Mouse (Mus musculus) brain, embryonic 14.5 days (tissue): ENCODE measurements at regions not wholly inside any gene's neighbourhood (a gene's known extent, or its start where the extent isn't known, plus 50 kb on each side); places are given as distances from the start of the nearest gene placed in this dataset.
A peak's percentile ranks its signal among the peaks of the same experiment; 100 is the strongest.

Source experiments
- DNase-seq: peaks from one replicate; pipeline ENCODE4 v3.0.0-alpha.2; 2011; ENCODE audit warnings: low read depth
- CTCF ChIP-seq: fragments of 200-500 bp; IDR thresholded peaks from 2 replicates; pipeline ENCODE4 v1.5.1; 2012; ENCODE audit warnings: inconsistent platforms, mild to moderate bottlenecking, moderate library complexity, borderline replicate concordance; ENCODE audit not compliant: insufficient read depth, insufficient read length; ENCODE audit errors: extremely low read depth
- POLR2A ChIP-seq: fragments of 200-500 bp; IDR thresholded peaks from 2 replicates; pipeline ENCODE4 v1.6.1; 2012; ENCODE audit warnings: mild to moderate bottlenecking, inconsistent platforms, borderline replicate concordance; ENCODE audit not compliant: poor library complexity, insufficient read depth, insufficient read length, severe bottlenecking; ENCODE audit errors: extremely low read depth

GRCm38 (mm10) chr8:117867138-117867537 lies 65.4 kb upstream of the Mphosph6 start:
- TF ChIP-seq CTCF (no peak), POLR2A (no peak)
- DNase-seq, result no peak

- DNase-seq, result peak; percentile 94
- TF ChIP-seq POLR2A (no peak), CTCF (no peak)
Observed at GRCm38 (mm10) chr8:117865014-117865413, 63.3 kb upstream of the Mphosph6 start.

GRCm38 (mm10) chr8:117863837-117864236 lies 62.1 kb upstream of the Mphosph6 start:
- TF ChIP-seq CTCF (peak; percentile 77), POLR2A (no peak)
- DNase-seq, result peak; percentile 50

DNA sequence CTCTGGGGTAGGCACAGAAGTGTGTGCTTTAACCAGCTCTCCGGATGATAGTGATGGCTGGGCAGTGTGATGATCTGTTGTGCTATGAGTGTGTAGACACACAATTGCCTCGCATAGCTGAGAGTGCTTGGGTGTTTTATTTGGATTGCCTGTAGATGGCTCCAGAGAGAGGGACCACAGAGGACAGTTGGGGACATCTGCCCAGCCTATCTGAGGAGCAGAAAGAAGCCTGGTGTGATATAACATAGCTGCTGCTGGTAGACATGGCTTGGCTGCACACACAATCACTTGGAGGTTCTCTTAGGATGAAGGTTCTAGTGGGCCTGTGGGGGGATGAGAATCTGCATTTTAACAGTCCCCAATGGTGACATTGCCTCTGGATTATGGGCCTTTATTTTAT lies 60.6 kb upstream of the Mphosph6 start:
- TF ChIP-seq CTCF (no peak), POLR2A (no peak)
- DNase-seq, result no peak

DNA sequence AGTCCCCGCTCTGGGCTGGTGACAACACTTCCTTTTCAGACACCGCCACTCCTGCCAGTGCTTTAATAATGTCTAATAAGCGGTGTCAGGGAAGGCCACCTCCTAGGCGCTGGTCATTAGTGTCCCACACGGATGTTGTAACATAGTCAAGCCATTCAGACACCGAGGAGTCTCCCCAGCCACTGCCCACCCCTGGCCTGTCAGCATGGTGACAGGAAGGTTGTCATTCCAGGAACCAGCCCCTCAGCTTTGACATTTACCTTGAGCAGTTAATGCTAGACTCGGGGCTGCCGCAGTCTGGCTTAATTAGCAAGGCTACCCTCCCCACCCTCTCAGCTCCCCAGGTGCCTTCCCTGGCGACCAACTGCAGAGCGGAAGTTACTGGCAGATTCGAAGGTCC lies 58.0 kb upstream of the Mphosph6 start:
- DNase-seq, result peak; percentile 59
- no peak for TF ChIP-seq CTCF
- TF ChIP-seq POLR2A, result no peak

GRCm38 (mm10) chr8:117859095-117859494 lies 57.4 kb upstream of the Mphosph6 start:
- TF ChIP-seq CTCF (no peak), POLR2A (no peak)
- peak; percentile 55 for DNase-seq

GRCm38 (mm10) chr8:117856121-117856520 lies 54.4 kb upstream of the Mphosph6 start:
- TF ChIP-seq POLR2A, result no peak
- DNase-seq, result no peak

- DNase-seq, result no peak
- TF ChIP-seq POLR2A (no peak), CTCF (no peak)
Observed at GRCm38 (mm10) chr8:117854942-117855491, 53.3 kb upstream of the Mphosph6 start.

DNA sequence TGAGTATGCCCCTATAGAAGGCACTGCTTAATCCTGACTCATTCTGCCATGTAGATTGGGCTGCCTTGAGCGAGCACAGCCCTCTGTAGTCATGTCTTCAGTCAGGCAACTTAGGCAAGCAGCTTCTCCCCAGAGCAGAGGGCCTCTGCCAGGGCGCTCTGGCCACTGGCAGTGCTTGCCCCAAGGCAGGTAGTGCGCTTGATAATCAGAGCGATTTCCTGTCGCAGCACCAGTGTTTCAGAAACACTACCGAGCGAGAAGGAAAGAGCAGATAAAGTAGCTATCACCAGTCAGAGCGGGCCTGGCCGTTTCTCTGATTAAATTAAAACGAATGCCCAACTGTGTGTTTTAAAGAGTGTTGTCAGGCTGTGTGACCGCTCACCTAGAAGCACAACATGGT lies 52.6 kb upstream of the Mphosph6 start:
- no peak for TF ChIP-seq POLR2A
- no peak for TF ChIP-seq CTCF
- DNase-seq, result no peak

DNA sequence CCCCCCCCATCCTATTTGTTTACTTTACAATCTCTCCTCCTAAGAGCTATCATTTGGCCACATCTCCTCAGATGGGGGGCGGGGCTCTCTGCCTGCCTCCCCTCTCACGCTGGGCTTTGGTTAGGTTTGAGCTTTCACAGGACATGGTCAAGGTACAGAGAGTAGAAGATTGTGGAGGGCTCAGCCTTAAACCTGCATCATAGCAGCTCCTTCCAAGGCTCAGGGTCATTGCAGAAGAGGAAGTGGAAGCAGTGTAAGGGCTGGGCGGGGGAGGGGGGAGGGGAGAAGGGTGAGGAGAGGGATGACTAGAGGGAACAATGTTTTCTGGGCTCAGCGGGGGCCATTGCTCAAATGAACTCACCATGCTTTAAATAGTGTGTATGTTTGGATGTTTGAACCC lies 51.7 kb upstream of the Mphosph6 start:
- no peak for DNase-seq
- no peak for TF ChIP-seq CTCF
- no peak for TF ChIP-seq POLR2A

DNA sequence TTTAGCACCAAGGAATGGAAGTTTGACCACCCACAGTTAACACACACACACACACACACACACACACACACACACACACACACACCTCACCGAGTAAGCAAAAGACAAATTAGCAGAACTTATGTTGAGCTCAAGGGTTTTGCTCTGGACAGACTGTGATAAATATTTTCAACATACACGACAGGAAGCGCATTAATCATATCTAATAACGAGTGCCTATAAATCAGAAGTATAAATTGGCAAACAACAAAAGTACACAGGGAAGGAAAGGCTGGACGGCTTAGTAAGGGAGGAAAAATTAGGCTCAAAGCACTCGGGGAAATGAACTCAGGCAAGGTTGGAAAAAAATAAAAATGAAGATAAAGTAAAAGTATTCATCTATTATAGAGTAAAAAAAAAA lies 50.8 kb upstream of the Mphosph6 start:
- DNase-seq, result no peak
- TF ChIP-seq POLR2A, result no peak
- no peak for TF ChIP-seq CTCF
